Mouse (Mus musculus): Measurements from ENCODE around the gene Olfr152.

DNA sequence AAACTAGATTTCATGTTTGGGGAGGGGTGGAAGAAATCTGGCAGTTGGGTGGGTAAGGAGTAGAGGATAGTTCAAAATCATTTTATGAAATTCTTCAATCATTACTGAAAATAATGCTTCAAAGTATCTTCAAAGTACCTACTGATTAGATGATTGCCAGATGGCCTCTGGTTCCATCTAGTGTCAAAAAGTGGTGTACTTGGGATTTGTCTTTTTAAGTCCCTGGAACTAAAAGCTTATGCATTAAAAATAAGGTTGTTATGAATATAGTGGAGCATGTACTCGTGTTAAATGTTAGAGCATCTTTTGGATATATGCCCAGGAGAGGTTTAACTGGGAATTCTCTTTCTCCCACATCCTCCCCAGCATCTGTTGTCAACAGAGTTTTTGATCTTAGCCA is 3.1 kb upstream of the Olfr152 start:
- TF ChIP-seq CTCF (IDR thresholded peaks at IDR 0.05; ENCODE audit: low read depth) (no peak), EP300 (IDR thresholded peaks at IDR 0.05; ENCODE audit: low read depth) (no peak)
